Mouse (Mus musculus) ES-E14 (cell line): ENCODE results near the gene Stub1.

Experiments used
- CHD2 ChIP-seq: IDR thresholded peaks from 2 replicates; pipeline ENCODE4 v1.6.1; 2014; ENCODE audit warnings: mild to moderate bottlenecking, low read depth, low read length, inconsistent platforms
- HCFC1 ChIP-seq: IDR thresholded peaks from 2 replicates; pipeline ENCODE4 v1.6.1; 2012; ENCODE audit warnings: low read length, inconsistent platforms, borderline replicate concordance; ENCODE audit not compliant: insufficient read depth
- ZNF384 ChIP-seq: IDR thresholded peaks from 2 replicates; pipeline ENCODE4 v1.6.1; 2012; ENCODE audit warnings: low read depth, low read length, inconsistent platforms

DNA sequence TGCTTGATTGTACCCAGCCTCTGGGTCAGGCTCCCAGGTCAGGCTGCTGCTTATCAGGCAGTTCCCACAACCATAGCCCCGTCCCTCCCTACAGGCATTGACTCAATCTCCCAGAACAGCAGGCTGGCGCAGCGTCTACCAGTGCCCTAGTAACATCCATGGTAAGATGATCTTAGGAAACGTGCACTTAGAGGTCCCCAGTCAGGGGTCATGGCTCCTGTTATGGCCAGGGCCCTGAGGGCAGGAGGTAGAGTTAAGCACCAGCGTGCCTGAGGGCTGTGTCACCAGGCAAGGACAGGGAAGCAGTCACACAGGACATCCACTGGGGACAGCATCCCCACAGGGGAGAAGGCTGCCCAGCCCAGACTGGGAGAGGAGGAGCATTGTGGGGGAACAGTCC lies 49.1 kb upstream of the Stub1 start:
- TF ChIP-seq CHD2 (no peak), HCFC1 (no peak), ZNF384 (no peak)
